Mouse (Mus musculus) lung, adult 18-20 months (tissue): Measurements from ENCODE around the gene Atp5g1.

ENCODE experiments used
- DNase-seq, 2 experiments: peaks; one replicate each; pipeline ENCODE4 v3.0.0; 2022; ENCODE audit warnings: mixed read lengths in 2 of 2

Atp5g1 gene

GRCm38 (mm10) chr11:96071013-96071412 is 4.5 kb downstream of the Atp5g1 start:
- no peak for DNase-seq

- no peak for DNase-seq
Measured at GRCm38 (mm10) chr11:96070353-96070752, 5.1 kb downstream of the Atp5g1 start.

GRCm38 (mm10) chr11:96068231-96068630 is 7.2 kb downstream of the Atp5g1 start:
- no peak for DNase-seq

- peak; percentile 96 to 97 for DNase-seq
Measured at GRCm38 (mm10) chr11:96065215-96065911, 10.1 kb downstream of the Atp5g1 start, which contains the start of gene Ube2z. Ube2z (minus strand) TSS chr11:96065388.

GRCm38 (mm10) chr11:96064521-96065214 is 10.8 kb downstream of the Atp5g1 start:
- peak; percentile 42 to 59 for DNase-seq

GRCm38 (mm10) chr11:96058309-96058708 is 17.2 kb downstream of the Atp5g1 start:
- no peak for DNase-seq

- no peak for DNase-seq
Measured at GRCm38 (mm10) chr11:96050854-96051253, 24.6 kb downstream of the Atp5g1 start.

GRCm38 (mm10) chr11:96049939-96050338 is 25.5 kb downstream of the Atp5g1 start:
- DNase-seq: peak in 1 of 2 experiments; percentile 12

- no peak for DNase-seq
Measured at GRCm38 (mm10) chr11:96047469-96048373, 27.7 kb downstream of the Atp5g1 start.

GRCm38 (mm10) chr11:96046793-96047192 is 28.7 kb downstream of the Atp5g1 start:
- DNase-seq: no peak

- DNase-seq: no peak
Measured at GRCm38 (mm10) chr11:96046028-96046427, 29.4 kb downstream of the Atp5g1 start.

GRCm38 (mm10) chr11:96044803-96045567 is 30.5 kb downstream of the Atp5g1 start:
- DNase-seq: no peak

GRCm38 (mm10) chr11:96038560-96038959 is 36.9 kb downstream of the Atp5g1 start:
- no peak for DNase-seq

- no peak for DNase-seq
Measured at GRCm38 (mm10) chr11:96037499-96037898, 38.0 kb downstream of the Atp5g1 start.

GRCm38 (mm10) chr11:96035133-96035532 is 40.3 kb downstream of the Atp5g1 start:
- DNase-seq: peak in 1 of 2 experiments; percentile 7

GRCm38 (mm10) chr11:96034596-96035052 is 40.8 kb downstream of the Atp5g1 start, which contains the start of gene Snf8:
Snf8 (plus strand) TSS chr11:96034885.
- DNase-seq: peak; percentile 93 to 96

GRCm38 (mm10) chr11:96034116-96034515 is 41.4 kb downstream of the Atp5g1 start:
- DNase-seq: no peak

GRCm38 (mm10) chr11:96033264-96033663 is 42.2 kb downstream of the Atp5g1 start:
- no peak for DNase-seq

GRCm38 (mm10) chr11:96031701-96032100 is 43.8 kb downstream of the Atp5g1 start:
- DNase-seq: no peak

GRCm38 (mm10) chr11:96030571-96030970 is 44.9 kb downstream of the Atp5g1 start:
- no peak for DNase-seq

GRCm38 (mm10) chr11:96028130-96028529 is 47.3 kb downstream of the Atp5g1 start:
- no peak for DNase-seq

GRCm38 (mm10) chr11:96020622-96021021 is 54.8 kb downstream of the Atp5g1 start:
- DNase-seq: no peak
